Mouse (Mus musculus) cerebellum, postnatal 4 days (tissue): Measurements from ENCODE around the gene Mum1.

Source experiments
- DNase-seq, 2 experiments: peaks; one replicate each; pipeline ENCODE4 v3.0.0; 2022; ENCODE audit warnings: low spot score in 2 of 2, mixed read lengths in 1 of 2

Mum1 gene

DNA sequence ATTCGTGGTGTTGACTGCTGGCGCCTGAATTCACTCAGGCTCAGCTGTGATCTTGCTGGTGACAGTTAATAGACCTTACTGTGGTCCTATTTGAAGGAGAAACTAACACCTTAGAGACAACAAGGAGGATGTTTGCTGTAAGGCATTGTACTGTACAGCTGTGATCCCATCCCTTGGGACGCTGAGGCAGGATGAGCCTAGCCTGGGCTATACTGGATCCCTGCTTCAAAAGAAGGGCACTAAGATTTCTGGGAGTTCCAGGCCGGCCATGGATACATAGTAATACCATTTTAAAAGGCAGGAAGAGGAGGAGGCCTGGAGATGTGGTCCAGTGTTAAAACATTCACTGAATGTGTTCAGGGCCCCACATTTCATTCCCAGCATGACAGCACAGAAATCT is 24.3 kb downstream of the Mum1 start:
- no peak for DNase-seq

DNA sequence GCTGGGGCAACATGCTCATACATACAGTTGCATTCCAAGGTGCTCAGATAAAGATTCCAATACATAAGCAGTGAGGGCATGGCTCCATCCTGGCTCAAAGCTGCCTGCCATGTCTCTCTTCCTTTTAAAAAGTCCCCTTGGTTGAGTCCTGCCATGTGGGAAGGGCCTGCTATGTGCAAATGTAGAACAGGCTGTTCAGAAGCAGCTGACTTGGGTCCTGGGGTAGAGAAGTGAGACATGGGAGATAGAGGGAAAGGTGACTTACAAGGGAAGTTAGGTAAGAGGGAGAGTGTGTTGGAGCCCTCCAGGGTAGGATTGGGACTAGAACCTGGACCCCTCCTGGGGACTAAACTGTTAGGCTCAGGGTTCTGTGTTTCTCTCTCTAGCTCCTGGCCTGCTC is 25.8 kb downstream of the Mum1 start:
- DNase-seq: no peak

DNA sequence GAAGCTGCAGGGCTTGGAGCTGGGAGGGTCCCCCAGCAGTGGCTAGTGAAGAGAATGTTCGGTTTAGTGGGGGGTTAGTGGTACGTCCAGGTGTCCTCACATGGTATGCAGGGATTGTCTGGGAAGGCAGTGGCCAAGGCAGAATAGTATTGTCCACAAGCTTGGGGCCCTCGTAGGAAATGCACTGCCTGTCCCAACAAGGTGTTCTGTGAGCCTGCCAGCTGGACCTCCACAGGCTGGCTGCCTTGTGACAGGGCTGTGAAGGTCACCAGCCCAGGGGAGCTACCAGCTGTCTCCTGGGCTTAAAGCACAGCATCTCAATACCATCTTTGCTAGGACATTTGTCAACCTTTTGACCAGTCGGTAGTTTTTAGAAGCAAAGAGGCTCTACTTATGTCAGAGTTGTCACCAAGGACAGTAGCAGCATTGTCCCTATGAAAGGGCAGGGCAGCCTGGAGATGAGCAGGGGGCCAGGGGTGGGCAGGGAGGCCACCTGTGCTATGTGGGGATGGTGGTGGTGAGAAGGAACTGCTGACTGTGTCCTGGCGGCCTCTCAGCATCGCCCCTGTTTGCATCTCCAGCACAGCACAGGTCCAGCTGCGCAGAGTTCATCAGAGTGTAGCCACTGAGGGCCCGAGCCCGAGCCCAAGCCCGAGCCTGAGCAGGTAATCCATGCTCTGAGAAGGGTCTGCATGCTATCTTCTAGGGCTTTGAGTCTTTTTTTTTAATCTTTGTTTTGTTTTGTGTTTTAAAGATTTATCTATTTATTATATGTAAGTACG is 26.4 kb downstream of the Mum1 start:
- DNase-seq: no peak

DNA sequence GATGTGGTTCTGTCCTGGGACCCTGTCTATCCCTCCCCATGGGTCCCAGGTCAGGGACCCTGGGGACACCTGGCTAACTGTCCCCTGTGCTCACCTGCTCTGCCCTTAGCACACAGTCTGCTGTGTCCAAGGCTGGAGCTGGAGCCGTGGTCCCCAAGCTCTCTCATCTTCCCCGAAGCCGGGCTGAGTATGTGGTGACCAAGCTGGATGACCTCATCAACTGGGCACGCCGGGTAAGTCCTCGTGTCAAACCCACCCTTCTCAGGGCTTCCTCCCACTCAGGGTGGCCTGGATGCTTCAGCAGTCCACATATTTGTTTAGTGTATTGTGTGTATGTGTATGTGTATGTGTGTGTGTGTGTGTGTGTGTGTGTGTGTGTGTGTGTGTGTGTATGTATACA is 27.3 kb downstream of the Mum1 start:
- no peak for DNase-seq

DNA sequence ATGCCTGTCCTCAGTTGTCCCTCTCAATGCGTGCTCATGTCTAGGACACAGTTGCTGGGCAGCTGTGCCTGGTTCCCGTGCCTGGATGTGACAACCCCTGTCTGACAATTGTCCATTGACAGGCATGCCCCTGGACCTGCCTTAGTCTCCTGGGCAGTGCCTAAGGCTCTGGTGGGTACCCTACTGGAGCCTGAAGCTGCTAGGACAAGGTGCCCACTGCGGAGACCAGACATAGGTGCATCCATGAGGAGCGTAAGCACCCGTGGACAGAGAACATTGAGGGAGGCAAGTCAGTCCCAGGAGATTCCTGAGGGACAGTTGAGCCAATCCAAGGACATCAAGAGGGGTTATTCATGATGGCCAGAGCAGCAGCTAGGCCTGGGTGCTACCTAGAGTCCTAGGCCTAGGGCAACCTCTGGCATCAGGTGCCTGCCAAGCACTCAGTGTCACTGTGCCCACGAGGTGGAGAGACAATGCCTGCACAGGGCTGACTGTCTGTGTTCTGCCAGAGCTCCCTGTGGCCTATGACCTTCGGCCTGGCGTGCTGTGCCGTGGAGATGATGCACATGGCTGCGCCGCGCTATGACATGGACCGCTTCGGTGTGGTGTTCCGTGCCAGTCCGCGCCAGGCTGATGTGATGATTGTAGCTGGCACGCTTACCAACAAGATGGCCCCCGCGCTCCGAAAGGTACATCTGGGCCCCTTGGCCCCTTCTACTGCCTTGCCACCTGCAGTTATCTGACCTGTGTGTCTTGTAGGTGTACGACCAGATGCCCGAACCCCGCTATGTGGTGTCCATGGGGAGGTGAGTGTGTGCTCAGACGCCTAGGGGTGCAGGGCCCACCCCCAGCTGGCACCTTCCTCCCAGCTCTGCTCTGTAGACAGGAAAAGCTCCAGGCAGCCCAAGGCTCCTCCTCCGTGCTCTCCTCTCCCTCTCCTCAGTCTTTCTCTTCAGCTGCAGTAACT is 28.4 kb downstream of the Mum1 start:
- DNase-seq: no peak

DNA sequence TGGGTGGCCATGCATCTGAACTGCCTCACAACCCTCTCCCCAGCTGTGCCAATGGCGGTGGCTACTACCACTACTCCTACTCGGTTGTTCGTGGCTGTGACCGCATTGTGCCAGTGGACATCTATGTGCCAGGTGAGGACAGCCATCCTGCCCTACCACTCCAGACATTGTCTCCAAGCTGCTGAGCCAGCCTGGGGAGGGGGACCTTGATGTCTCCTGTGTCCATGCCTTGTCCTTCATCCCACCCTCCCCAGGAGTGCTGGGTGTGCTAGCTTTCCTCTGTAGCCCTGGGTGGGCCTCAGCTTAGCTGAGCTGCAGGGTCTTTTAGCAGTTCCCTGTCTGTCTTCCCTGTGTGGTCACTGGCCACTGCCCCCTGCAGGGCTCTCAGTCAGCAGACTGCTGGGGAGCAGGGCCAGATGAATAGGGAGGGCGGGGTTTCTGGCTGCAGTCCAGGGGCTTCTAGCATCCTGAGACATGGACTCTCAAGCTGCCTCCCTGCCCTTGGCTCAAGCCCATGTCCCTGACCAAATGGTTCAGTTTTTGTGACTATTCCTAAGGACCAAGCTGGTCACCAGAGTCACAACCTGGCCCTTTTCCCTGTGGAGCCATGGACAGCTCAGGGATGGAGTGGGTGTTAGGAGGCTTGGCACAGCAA is 29.8 kb downstream of the Mum1 start:
- peak in 1 of 2 experiments; percentile 68 for DNase-seq

DNA sequence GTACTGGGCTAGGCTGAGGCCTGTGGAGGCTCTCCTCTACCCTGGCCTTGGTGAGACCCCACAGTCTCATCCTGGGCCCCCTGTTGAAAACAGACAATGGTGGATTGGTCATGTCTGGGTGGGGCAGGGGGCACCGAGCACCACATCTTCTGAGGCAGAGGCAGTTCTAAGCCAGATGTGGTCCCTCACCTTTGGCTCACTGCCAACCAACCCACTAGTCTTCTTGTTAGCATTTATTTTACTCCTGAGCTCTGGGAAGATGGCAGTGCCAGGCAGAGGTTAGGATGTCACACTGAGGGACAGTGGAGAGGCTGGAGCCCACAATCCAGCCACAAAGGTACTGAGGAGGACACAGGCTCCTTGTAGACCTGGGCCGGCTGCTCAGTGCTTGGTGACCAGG is 31.7 kb downstream of the Mum1 start:
- no peak for DNase-seq

DNA sequence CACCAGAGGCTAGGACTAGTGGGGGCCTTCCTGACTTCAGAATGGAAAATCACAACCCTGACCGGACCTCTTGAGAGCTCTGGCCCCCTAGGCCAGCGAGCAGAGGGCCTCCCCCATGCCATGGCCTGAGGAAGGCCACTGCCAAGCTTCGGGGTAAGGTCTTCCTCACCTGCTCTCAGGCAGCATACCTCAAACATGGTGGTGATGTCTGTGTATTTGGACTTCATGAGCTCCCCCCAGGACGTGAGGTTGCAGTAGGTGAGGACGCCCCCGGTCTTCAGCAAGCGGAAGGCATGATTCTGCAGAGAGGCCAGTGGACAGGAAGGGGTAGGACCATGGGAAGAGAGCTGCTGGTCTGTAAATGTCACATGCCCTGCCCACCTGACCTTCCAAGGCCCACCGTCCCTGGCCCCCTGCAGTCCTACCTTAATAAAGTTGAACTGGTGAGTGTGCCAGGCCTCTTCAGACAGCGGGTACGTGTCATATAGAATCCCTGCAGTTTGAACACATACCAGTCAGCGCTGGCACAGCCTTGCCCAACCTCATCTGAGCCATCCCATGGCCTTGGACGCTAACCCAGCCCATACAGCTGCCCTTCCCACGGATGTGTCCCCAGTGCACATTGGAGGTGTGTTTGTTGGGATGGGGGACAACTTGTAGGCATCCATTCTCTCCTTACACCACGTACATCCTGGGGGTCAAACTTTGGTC is 32.7 kb downstream of the Mum1 start:
- no peak for DNase-seq

DNA sequence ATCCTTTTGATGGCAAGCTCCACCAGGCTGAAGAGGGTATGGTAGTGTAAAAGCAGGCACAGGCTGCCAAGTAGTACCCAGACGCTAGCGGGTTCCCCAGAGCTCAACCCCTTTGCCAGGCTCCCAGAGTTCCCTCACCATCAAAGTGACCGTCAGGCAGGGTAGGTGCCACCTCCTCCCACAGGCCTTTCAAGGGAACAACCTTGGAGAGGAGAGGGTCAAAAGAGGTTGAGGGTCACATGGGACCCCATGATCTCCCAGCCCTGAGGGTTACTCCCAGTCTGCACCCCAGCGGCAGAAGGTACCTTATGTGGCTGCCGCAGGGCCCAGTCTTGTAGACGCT is 33.2 kb downstream of the Mum1 start:
- DNase-seq: no peak

DNA sequence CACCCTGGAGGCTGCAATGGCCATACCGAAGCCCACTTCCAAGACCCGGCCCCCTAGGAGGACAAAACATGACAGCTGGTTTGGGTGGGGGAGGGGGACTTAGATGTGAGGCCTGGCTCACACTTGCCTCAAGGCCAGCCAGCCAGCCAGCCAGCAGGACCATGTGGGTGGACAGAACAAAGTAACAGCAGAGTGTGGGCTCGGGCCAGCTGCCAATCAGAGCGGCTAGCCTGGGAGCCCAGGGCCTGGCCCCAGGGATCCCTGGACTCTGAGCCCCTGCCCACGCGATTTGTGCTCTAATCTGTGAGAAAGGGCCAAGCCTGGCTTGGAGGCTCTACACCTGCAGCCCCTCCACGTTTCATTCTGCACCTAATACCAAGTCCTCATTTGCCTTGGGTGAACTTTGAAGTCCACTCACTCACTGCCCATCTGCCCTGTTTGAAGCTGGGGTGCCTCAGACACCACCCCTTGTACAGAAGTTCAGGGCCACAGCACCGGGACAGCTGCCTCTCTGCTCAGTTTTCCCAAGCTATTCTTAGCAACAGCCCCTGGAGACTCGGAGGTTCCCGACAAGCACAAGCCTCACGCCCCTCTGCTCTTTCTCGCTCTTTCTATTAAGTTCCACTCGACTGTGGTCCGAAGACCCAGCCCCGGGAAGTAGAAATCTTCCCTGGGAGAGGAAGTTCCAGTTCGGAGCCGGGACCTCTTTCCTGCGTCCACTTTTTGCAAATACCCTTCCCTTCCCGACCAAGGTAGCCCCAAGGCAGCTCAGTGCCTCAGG is 33.8 kb downstream of the Mum1 start:
- DNase-seq: peak in 1 of 2 experiments; percentile 83

DNA sequence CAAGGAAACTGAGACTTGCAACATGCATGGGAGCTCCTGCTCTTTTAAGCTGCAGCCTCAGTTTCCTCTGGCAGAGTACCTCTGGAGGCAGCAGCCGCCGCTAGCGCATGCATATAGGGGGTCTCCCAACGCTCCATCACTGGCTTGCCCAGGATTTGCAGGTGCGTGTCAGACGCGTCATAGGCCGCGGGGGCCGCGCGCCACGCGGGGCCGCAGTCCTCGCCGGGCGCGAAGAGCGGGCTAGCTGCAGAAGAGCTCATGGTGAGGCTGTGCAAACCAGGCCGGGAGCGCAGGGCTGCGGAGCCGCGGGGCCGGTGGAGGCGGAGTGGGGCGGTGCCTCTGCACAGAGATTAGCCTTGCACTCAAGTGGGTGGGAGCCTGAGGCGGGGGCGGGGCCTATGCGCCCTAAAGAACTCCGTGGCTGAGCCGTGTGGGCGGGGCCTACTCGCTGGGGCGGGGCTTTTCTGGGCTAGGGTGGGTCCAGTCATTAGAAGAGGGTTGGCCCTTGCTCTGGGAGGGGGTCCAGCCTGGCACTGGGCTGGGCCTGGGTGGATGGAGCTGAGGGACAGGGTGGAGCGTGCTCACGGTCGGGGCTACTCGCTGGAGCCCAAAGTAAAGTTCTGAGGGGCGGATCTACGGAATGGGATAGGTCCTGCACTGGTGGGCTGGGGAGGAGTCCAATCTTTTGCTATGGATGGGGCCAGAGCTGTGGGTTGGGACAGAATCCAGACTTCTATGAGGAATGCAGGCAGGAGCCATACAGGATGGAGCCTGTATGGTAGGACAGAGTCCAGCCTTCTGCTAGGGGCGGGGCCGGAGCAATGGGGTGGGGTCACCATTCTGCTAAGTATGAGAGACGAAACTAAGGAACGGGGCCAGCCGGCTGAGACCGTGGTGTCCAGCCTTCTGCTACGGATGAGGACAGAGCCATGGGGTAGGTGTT is 34.7 kb downstream of the Mum1 start, which contains the start of the genes Gamt and Dazap1:
Gene Gamt, minus strand, starts transcription at position 371 of the 943 bp plus-strand sequence.
Gene Dazap1, plus strand, starts transcription at position 845 of the 943 bp plus-strand sequence.
- peak; percentile 82 to 96 for DNase-seq

DNA sequence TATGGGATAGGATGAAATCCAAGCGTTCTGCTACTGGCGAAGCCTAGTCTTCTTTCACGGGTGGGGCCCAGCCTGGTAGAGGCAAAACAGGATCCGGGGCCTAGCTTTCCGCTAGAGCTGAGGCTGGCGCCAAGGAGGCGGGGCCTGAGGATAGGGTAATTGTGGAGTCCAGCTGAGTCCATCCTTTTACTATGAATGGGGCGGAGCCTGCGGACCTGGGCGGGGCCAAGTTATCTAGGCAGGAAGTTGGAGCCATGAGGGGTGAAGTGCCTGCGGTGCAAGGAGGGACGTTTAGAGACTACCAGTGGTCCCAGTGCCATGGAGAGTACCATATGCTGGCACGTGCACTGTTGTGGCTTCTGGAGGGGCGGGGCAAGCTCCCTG is 35.3 kb downstream of the Mum1 start:
- DNase-seq: peak; percentile 65 to 90

DNA sequence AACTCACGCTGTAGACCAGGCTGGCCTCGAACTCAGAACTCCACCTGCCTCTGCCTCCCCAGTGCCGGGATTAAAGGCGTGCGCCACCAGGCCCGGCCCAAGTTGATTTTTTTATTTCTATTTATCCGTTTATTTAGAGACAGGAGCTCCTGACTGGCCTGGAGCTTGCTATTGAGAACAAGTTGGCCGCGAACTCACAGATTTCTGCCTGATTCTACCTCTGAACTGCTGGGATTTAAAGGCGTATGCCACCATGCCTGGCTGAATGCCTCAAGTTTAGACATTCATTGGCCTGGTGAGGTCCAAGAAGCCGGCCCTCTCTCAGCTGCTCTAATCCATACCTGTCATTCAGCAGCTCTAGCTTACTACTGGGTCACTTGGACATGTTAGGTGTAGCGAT is 35.9 kb downstream of the Mum1 start:
- no peak for DNase-seq

DNA sequence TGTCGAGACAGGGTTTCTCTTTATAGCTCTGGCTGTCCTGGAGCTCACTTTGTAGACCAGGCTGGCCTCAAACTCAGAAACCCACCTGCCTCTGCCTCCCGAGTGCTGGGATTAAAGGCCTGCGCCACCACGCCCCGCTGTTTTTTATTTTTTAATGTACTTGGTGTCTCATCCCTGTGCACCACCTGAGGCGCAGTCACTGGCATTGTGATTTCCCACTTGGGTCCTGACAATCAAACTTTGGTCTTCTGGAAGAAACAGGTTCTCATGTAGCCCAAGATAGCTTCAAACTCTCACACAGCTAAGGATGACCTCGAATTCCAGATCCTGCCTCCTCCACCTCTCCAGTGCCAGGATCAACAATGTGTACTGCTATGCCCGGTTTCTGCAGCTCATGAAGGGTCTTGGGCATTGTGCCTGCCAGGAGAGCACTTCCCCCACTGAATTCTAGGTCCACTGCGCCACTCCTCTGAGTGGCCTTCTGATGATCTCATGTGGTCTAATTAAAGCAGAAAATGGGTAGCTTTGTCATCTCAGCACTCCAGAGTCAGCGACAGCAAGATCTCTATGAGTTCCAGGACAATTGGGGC is 36.6 kb downstream of the Mum1 start:
- DNase-seq: no peak

DNA sequence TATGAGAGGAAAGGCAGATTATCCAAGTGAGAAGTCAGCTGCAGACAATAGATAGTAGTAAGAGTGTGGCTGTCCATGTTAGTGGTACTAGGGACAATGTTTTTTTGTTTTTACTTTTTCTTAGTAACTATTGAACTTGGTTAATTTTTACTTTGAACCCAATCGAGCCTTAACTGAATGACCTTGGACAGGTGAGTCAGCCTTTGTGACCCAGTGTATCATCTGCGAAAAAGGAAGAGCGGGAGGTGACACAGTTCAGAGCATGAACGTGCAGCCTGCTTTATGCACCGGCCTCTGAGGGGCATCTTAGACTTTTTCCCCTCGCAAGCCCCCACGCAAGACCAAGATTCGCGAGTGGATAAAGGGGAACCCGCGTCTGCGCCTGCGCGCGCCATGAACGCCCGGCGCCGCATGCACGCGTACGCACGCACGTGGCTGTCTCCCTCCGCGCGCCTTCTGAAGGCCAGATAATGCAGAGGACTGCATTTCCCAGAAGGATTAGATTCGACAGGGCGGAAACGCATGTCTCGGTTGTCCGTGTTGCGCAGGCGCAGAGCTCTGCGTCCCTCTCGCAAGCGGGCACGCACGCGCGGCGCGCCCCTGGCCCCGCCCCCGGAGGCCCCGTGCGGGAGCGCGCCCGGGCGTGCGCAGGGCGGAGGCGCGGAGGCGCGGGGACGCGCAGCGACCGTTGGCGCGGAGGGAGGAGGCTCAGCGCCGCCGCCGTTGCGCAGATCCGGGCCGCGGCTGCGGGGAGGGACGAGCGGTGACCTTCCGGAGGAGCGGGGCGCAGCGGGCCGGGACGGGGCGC is 38.3 kb downstream of the Mum1 start:
- DNase-seq: peak; percentile 96 to 99

DNA sequence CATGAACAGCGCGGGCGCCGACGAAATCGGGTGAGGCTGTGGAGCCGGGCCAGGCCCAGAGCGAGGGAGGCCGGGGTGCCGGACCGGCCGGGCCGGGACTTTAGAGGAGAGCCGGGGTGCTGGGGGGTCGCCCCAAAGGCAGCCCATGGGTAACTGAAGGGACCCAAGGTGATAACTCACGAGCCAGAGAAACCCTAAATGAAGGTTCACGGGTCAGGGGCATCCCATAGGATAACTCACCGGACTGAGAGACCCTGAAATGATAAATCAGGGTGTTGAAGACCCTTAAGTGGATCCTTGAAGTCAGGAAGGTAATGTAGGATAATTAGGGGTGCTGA is 38.9 kb downstream of the Mum1 start:
- no peak for DNase-seq

DNA sequence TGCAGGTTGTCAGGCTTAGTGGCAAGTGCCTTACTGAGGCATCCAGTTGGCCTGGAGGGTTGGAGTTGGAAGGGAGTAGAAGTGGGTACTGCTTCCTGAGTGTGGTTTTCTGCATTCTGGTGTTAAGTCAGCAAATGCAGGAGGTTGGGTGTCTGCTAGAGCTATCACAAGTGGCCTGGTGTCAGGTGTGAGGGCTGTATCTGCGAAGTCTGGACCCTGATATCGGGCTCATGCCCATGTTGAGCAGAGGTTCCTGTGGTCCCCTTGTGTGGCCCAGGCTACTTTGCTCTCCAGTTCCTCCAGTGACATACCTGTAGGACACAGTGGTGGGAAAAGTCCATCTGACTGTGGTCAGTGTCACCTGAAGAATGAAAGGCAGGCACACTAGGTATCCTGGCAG is 43.9 kb downstream of the Mum1 start:
- no peak for DNase-seq

DNA sequence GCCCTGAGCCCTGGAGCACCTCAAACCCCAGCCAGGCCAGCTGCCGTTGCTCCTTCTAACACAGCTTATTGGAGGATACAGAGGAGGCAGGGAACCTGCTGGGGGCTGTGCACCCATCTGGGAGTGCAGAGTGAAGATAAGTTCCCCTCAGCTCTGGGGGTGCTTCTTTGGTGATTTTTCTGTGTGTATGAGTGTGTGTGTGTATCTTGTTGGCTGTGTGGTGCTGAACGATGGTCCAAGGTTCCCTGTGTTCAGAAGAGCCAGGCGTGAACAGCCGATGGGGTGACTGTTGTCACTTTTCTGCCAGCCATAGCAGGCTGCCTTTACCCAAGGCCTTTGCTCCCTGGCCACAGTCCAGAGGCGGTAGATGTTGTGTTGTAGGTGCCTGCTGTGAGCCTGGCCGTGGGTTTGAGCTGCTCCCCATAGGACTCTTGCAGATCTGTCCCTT is 44.5 kb downstream of the Mum1 start:
- no peak for DNase-seq
